Mouse (Mus musculus) kidney, embryonic 14.5 days (tissue): ENCODE data around the gene Kif3b. TPM values are rescaled to one million over a fixed set of nuclear protein-coding genes. Genes with fewer than 3 reads are reported as not detected.

Experiments
- ATAC-seq: fragments of 200-750 bp; cut with Nextera tagmentation; 2 replicates; pipeline ENCODE4 v1.8.0; 2017; ENCODE audit warnings: moderate number of reproducible peaks, mild to moderate bottlenecking, moderate TSS enrichment, moderate library complexity; ENCODE audit not compliant: low FRiP score, low TSS enrichment
- H3K27ac ChIP-seq: fragments of 300-500 bp; sonication (generic); 2 replicates; pipeline ENCODE4 v1.5.1; 2014; ENCODE audit warnings: low read depth, mild to moderate bottlenecking, low read length, moderate library complexity, mixed read lengths
- H3K27me3 ChIP-seq: fragments of 300-500 bp; sonication (generic); 2 replicates; pipeline ENCODE4 v1.6.1; 2014; ENCODE audit warnings: mild to moderate bottlenecking, low read length; ENCODE audit not compliant: control insufficient read depth, insufficient read depth
- H3K36me3 ChIP-seq: fragments of 300-500 bp; sonication (generic); 2 replicates; pipeline ENCODE4 v1.6.1; 2014; ENCODE audit warnings: low read length, mixed read lengths; ENCODE audit not compliant: control insufficient read depth, insufficient read depth
- H3K4me1 ChIP-seq: fragments of 300-500 bp; sonication (generic); 2 replicates; pipeline ENCODE4 v1.6.1; 2014; ENCODE audit warnings: low read length, mixed read lengths; ENCODE audit not compliant: control insufficient read depth, insufficient read depth
- H3K4me2 ChIP-seq: fragments of 300-500 bp; sonication (generic); replicated peaks from 2 replicates; pipeline ENCODE4 v1.6.1; 2014; ENCODE audit warnings: low read depth, mild to moderate bottlenecking, low read length
- H3K4me3 ChIP-seq: fragments of 300-500 bp; sonication (generic); 2 replicates; pipeline ENCODE4 v1.5.1; 2014; ENCODE audit warnings: mild to moderate bottlenecking, low read length
- H3K9ac ChIP-seq: fragments of 300-500 bp; sonication (generic); 2 replicates; pipeline ENCODE4 v1.6.1; 2014; ENCODE audit warnings: low read depth, mild to moderate bottlenecking, low read length, moderate library complexity
- H3K9me3 ChIP-seq: fragments of 300-500 bp; sonication (generic); 2 replicates; pipeline ENCODE4 v1.6.1; 2016; ENCODE audit warnings: low read length; ENCODE audit not compliant: control insufficient read depth
- WGBS: fragments of 180-500 bp; shearing (Covaris S2); extraction: QIAGEN DNeasy Blood & Tissue Kit; methylation state at CpG from one replicate; pipeline ENCODE4 v1.1.7; 2014; 5-methylcytosine and 5-hydroxymethylcytosine counted together
- polyA plus RNA-seq: library from polyadenylated mRNA; unstranded; fragments of >200 nt; fragmentation: Nextera tagmentation; extraction: Ambion mirVana; gene quantifications from 2 replicates; pipeline ENCODE4 v1.2.1, GENCODE M21; 2014

Kif3b gene
- polyA plus RNA-seq, 1 experiment from 2014 or later = 5.6 TPM

GRCm38 (mm10) chr2:153370871-153371270 is 79.7 kb downstream of the Kif3b start:
- Histone ChIP-seq H3K9ac (no peak overlapping the region), H3K9me3 (no peaks in the 10 kb centered on the region), H3K27ac (no peak overlapping the region), H3K4me1 (no peaks in the 10 kb centered on the region), H3K36me3 (peaks cover 47% of the 10 kb centered on the region), H3K4me2 (no peak overlapping the region), H3K4me3 (no peak overlapping the region), H3K27me3 (no peaks in the 10 kb centered on the region)
- no peak for ATAC-seq

DNA sequence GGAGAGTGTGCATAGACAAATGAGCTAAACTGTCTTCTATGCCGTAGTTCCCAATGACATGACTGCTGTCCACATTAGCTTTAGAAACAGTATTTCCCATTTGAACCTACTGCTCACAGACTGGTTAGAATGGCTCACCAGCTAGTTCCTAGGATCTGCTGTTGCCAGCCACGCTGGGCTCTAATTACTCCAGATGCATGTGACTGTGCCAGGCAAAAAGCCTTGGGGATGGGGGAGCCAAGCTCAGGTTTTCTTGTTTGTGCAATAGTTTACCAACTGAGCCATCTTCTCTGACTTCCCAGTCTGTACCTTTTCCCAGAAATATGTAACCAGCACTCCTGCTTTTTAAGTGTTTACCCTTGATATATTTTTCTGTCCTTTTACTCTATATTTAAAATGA is 84.2 kb downstream of the Kif3b start:
- 88% methylated on average over 2 of the region's 2 CpGs for WGBS
- H3K27me3 ChIP-seq = no peaks in the 10 kb centered on the region
- H3K27ac ChIP-seq = no peak overlapping the region
- H3K9me3 ChIP-seq = no peaks in the 10 kb centered on the region
- no peak overlapping the region for H3K4me2 ChIP-seq
- no peak for ATAC-seq
- peaks cover 26% of the 10 kb centered on the region for H3K36me3 ChIP-seq
- no peak overlapping the region for H3K4me3 ChIP-seq
- no peak overlapping the region for H3K9ac ChIP-seq
- H3K4me1 ChIP-seq = no peaks in the 10 kb centered on the region

DNA sequence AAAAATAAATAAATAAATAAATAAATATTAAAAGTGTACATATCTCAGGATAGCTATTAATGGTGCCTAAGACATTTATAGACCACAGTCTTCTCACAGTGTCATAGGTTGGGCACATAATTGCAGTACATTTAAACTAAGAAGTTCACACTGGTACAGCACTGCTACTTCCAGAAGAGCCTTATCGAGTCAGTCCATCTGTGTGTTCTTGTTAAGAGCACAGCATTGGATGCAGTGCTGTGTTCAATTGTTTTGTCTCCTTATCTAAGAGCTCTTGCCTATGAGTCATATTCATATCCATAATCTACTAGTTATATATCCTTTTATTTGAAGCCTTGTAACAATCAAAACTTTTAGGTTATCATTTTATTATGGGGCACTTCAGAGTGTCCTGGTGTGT is 89.3 kb downstream of the Kif3b start:
- no peaks in the 10 kb centered on the region for H3K9me3 ChIP-seq
- H3K27ac ChIP-seq = no peak overlapping the region
- no peak for ATAC-seq
- H3K4me3 ChIP-seq = no peak overlapping the region
- 97% methylated on average over 1 of the region's 1 CpGs for WGBS
- H3K4me1 ChIP-seq = no peaks in the 10 kb centered on the region
- H3K9ac ChIP-seq = no peak overlapping the region
- H3K27me3 ChIP-seq = no peaks in the 10 kb centered on the region
- peaks cover 45% of the 10 kb centered on the region for H3K36me3 ChIP-seq
- no peak overlapping the region for H3K4me2 ChIP-seq

Other genes with a start within 250 kb of the Kif3b start
- gene Ccm2l, start 225.5 kb upstream of the Kif3b start, polyA plus RNA-seq = 4.2 and 4.4 TPM in 2 replicates
- 3.9 and 4.8 TPM in 2 replicates for gene Hck, start 182.9 kb upstream of the Kif3b start, polyA plus RNA-seq
- gene Tm9sf4, start 130.1 kb upstream of the Kif3b start, polyA plus RNA-seq = 71.1 and 99.4 TPM in 2 replicates
- 5.4 and 9.6 TPM in 2 replicates for gene Tspyl3, start 66.0 kb upstream of the Kif3b start, polyA plus RNA-seq
- 17.6 and 26.2 TPM in 2 replicates for gene Plagl2, start 50.0 kb upstream of the Kif3b start, polyA plus RNA-seq
- 9.0 and 10.5 TPM in 2 replicates for gene Pofut1, start 49.9 kb upstream of the Kif3b start, polyA plus RNA-seq
- gene Asxl1, start 54.4 kb downstream of the Kif3b start, polyA plus RNA-seq = 15.5 and 20.8 TPM in 2 replicates
- not detected in 2 replicates for gene 4930404H24Rik, start 201.4 kb downstream of the Kif3b start, polyA plus RNA-seq
- gene Nol4l, start 238.6 kb downstream of the Kif3b start, polyA plus RNA-seq = 10.5 and 17.1 TPM in 2 replicates